Mouse (Mus musculus) G1E-ER4 (cell line): ENCODE results near the gene Slc26a11. TPM values are rescaled to one million over a fixed set of nuclear protein-coding genes. Genes with fewer than 3 reads are reported as not detected.
A peak's percentile ranks its signal among the peaks of the same experiment; 100 is the strongest.

Source experiments
- GATA1 ChIP-seq: IDR thresholded peaks from one replicate; pipeline ENCODE4 v1.8.0; 2012; ENCODE audit warnings: low read length, inconsistent platforms
- polyA plus RNA-seq: library from polyadenylated mRNA; stranded (reverse); fragments of >175 nt; gene quantifications from 2 replicates; pipeline ENCODE4 v1.2.3, GENCODE M21; 2012

Slc26a11 gene
- polyA plus RNA-seq, 1 experiment: 2.7 TPM

GRCm38 (mm10) chr11:119344865-119345264 lies 10.5 kb upstream of the Slc26a11 start:
- TF ChIP-seq GATA1: no peak

- no peak for TF ChIP-seq GATA1
These were observed 8.2 kb upstream of the Slc26a11 start for GRCm38 (mm10) chr11:119347125-119347524.

- no peak for TF ChIP-seq GATA1
These were observed 3.2 kb upstream of the Slc26a11 start for GRCm38 (mm10) chr11:119352113-119352512.

- TF ChIP-seq GATA1: no peak
These were observed 1.4 kb upstream of the Slc26a11 start for GRCm38 (mm10) chr11:119353946-119354345.

- peak; percentile 86 for TF ChIP-seq GATA1
These were observed 437 bp upstream of the Slc26a11 start for GRCm38 (mm10) chr11:119354798-119355442.

- no peak for TF ChIP-seq GATA1
These were observed 3.7 kb downstream of the Slc26a11 start for GRCm38 (mm10) chr11:119359089-119359488.

- no peak for TF ChIP-seq GATA1
These were observed 7.6 kb downstream of the Slc26a11 start for GRCm38 (mm10) chr11:119362769-119363533.

- TF ChIP-seq GATA1: no peak
These were observed 8.3 kb downstream of the Slc26a11 start for GRCm38 (mm10) chr11:119363534-119364145.

GRCm38 (mm10) chr11:119375425-119375824 lies 20.1 kb downstream of the Slc26a11 start:
- TF ChIP-seq GATA1: no peak

- TF ChIP-seq GATA1: no peak
These were observed 22.0 kb downstream of the Slc26a11 start for GRCm38 (mm10) chr11:119377326-119377725.

GRCm38 (mm10) chr11:119378551-119378950 lies 23.2 kb downstream of the Slc26a11 start:
- TF ChIP-seq GATA1: no peak

- TF ChIP-seq GATA1: no peak
These were observed 26.4 kb downstream of the Slc26a11 start for GRCm38 (mm10) chr11:119381631-119382337.

- no peak for TF ChIP-seq GATA1
These were observed 27.0 kb downstream of the Slc26a11 start for GRCm38 (mm10) chr11:119382338-119382850.

- TF ChIP-seq GATA1: no peak
These were observed 29.5 kb downstream of the Slc26a11 start for GRCm38 (mm10) chr11:119384904-119385303.

- TF ChIP-seq GATA1: no peak
These were observed 30.9 kb downstream of the Slc26a11 start for GRCm38 (mm10) chr11:119386306-119386705.

- no peak for TF ChIP-seq GATA1
These were observed 34.5 kb downstream of the Slc26a11 start for GRCm38 (mm10) chr11:119389851-119390270.
